Mouse (Mus musculus): ENCODE data around the gene Prkar2b.

DNA sequence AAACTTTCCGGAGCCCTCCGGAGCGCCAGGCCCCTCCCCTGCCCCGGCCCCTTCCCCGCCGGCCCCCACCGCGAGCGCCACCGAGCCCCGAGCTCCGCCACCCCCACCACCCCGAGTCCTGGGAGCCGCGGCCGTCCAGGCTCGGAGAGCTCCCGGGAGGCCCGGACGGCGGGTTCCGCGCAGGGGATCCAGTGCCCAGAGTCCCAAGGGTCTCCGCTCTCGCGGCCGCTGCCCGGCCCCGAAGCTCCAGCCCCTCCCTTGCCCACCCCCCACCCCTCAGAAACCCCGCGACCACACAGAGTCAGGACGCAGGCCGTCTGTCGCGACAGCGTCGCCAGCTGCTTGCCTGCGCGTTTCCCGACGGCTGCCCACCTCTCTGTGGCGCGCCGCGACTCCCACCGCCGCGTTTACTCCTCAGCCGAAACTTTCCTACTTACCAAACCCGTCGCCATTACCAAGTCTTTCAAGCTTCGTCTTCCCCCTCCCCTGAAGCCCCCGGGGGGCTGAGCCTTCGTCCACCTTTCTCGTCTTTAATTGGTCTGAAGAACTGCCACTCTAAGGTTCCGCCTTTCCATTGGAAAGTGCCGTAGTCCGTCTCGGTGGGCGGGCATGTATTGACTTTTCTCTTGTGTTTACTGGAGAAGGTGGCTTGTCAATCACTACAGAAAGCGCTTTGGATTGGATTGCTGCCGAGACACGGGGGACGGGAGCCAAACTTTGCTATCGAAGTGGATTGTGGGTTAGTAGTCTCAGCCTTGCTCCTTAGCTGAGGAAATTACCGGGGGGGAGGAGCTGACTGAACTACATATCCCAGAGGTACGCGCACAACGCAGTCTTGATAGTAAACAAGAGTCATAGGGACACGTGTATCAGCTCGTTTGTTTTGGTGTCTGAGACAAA lies 111.1 kb downstream of the Prkar2b start, which contains the start of gene Hbp1:
- TF ChIP-seq CTCF (conservative IDR thresholded peaks at IDR 0.05; ENCODE audit: low read length): no peak
- TF ChIP-seq POU5F1 (IDR thresholded peaks at IDR 0.05; ENCODE audit: borderline replicate concordance, low read length): no peak

Measured in E14TG2a.4 (cell line).